Mouse (Mus musculus) megakaryocyte, embryonic 14.5 days (primary cell): ENCODE results near the gene Pum1. TPM values are rescaled to one million over a fixed set of nuclear protein-coding genes. Genes with fewer than 3 reads are reported as not detected.

Experiments used
- H3K27me3 ChIP-seq: replicated peaks from 2 replicates; pipeline ENCODE3; 2012; ENCODE audit warnings: inconsistent platforms
- H3K36me3 ChIP-seq: replicated peaks from 2 replicates; pipeline ENCODE3; 2012; ENCODE audit warnings: low read length, inconsistent platforms, mixed read lengths
- H3K4me1 ChIP-seq: 2 replicates; pipeline ENCODE4 v1.6.1; 2012; ENCODE audit warnings: inconsistent platforms
- H3K4me3 ChIP-seq: replicated peaks from 2 replicates; pipeline ENCODE3; 2012; ENCODE audit warnings: moderate library complexity, mild to moderate bottlenecking, inconsistent platforms
- H3K9me3 ChIP-seq: 2 replicates; pipeline ENCODE4 v1.6.1; 2012; ENCODE audit warnings: inconsistent platforms
- FLI1 ChIP-seq: IDR thresholded peaks from 2 replicates; pipeline ENCODE4 v1.6.1; 2012; ENCODE audit warnings: low read length, inconsistent platforms, mixed read lengths
- GATA1 ChIP-seq: IDR thresholded peaks from 3 replicates; pipeline ENCODE4 v1.6.1; 2012; ENCODE audit warnings: mixed read lengths, low read length, inconsistent platforms, borderline replicate concordance
- polyA plus RNA-seq: library from polyadenylated mRNA; stranded (reverse); fragments of >175 nt; gene quantifications from 2 replicates; pipeline ENCODE4 v1.2.3, GENCODE M21; 2012; ENCODE audit warnings: low replicate concordance; ENCODE audit not compliant: insufficient read depth

The Pum1 gene
- polyA plus RNA-seq, 1 experiment, result 7.0 TPM

GRCm38 (mm10) chr4:130719348-130719747 is 56.2 kb downstream of the Pum1 start:
- peaks cover 71% of the 10 kb centered on the region for H3K36me3 ChIP-seq
- H3K4me1 ChIP-seq, result peaks cover 68% of the 10 kb centered on the region

DNA sequence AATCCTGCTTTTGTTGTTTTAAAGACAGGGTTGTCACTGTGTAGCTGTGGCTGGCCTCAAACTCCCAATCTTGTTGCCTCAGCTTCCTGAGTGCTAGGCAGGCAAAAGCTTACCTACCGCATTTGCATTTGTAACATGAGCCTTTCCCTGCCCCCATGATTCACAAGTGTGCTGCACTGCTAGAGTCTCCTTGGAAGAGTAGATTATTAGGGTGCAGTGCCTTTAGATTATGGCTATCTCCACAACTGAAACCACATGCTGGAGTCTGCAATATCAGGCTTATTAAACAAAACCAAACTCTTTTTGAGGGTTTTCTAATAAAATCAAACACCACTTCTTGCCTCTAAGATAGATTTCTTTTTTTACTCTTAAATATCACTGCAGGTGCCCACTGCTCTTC is 59.5 kb downstream of the Pum1 start:
- H3K36me3 ChIP-seq, result peaks cover 90% of the 10 kb centered on the region
- no peaks in the 10 kb centered on the region for H3K9me3 ChIP-seq
- peak overlapping the region; percentile 60 for H3K4me3 ChIP-seq
- TF ChIP-seq FLI1 (no peak), GATA1 (no peak)
- peaks cover 71% of the 10 kb centered on the region for H3K4me1 ChIP-seq
- no peaks in the 10 kb centered on the region for H3K27me3 ChIP-seq

More at GRCm38 (mm10) chr4:130719348-130719747, 56.2 kb downstream of the Pum1 start:
- no peak overlapping the region for H3K4me3 ChIP-seq
- no peaks in the 10 kb centered on the region for H3K9me3 ChIP-seq
- no peaks in the 10 kb centered on the region for H3K27me3 ChIP-seq
- no peak for TF ChIP-seq FLI1
- TF ChIP-seq GATA1, result no peak

DNA sequence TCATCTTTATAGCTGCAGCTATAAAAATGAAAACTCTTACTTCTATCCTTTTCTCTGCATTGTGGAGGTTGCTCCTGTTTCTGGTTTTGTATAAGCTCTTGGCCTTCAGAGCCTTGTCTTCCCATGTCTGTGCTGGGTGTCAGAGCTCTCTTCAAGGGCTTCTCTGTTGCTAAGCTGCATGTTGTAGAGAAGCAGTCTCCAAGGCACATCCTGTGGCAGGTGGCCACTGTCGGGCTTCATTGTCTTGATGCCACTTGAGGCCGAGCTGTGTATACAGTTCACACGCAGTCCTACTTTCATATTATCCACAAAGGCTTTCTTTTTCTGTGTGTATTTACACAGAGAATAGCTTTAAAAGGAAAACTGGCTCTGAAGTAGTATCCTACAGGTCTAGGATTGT is 63.0 kb downstream of the Pum1 start:
- no peak for TF ChIP-seq FLI1
- Histone ChIP-seq H3K4me1 (peaks cover 54% of the 10 kb centered on the region), H3K27me3 (no peaks in the 10 kb centered on the region), H3K4me3 (no peak overlapping the region), H3K9me3 (no peaks in the 10 kb centered on the region), H3K36me3 (peaks cover 90% of the 10 kb centered on the region)

- Histone ChIP-seq H3K4me1 (peaks cover 35% of the 10 kb centered on the region), H3K9me3 (no peaks in the 10 kb centered on the region), H3K27me3 (no peaks in the 10 kb centered on the region), H3K36me3 (peaks cover 74% of the 10 kb centered on the region), H3K4me3 (no peak overlapping the region)
- TF ChIP-seq FLI1, result no peak
- TF ChIP-seq GATA1, result no peak
These were observed 72.8 kb downstream of the Pum1 start for GRCm38 (mm10) chr4:130735957-130736356.

DNA sequence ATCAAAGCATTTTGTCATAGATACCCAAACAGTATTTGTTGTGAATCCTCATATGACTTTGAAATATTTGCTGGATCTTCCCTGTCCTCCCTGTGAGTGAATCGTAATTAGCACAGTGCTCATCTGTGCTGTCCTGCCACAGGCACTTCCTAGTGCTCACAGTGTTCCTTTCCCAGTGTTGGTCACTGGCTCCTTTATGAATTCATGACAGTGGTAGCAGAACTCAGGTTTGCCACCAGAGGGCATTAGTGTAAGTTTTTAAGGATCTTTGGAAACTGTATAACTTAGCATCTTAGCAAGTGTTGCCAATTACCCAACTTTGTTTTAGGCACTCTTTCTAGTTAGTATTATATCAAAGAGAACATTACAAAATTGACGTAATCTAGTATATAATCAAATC is 75.4 kb downstream of the Pum1 start:
- Histone ChIP-seq H3K9me3 (no peaks in the 10 kb centered on the region), H3K4me1 (peaks cover 23% of the 10 kb centered on the region), H3K27me3 (no peaks in the 10 kb centered on the region), H3K36me3 (peaks cover 80% of the 10 kb centered on the region), H3K4me3 (no peak overlapping the region)
- TF ChIP-seq GATA1 (no peak), FLI1 (no peak)

DNA sequence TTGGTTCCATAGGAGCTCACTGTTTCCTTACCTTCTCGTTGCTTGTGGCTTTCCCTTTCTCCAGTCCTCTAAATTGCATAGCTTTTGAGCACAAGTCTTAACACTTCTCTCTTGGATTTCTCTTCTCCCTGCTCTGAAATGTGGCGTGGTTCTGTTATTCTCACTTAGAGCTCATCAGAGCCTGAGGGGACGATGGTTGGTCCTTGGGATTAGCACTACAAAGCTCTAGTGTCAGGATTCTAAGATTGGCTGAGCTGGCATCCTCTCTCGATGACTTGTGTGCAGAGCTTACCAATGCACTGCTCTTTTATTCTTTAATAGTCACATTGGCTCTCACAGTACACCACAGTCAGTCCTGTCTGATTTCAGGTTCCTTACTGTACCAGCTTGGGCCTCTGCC is 80.9 kb downstream of the Pum1 start:
- H3K36me3 ChIP-seq, result peaks cover 98% of the 10 kb centered on the region
- no peaks in the 10 kb centered on the region for H3K27me3 ChIP-seq
- H3K4me3 ChIP-seq, result no peak overlapping the region
- no peak for TF ChIP-seq GATA1
- TF ChIP-seq FLI1, result no peak
- H3K4me1 ChIP-seq, result 0 out of 2 replicates have a peak, but pooled peaks cover 3% of the 10 kb centered on the region
- no peaks in the 10 kb centered on the region for H3K9me3 ChIP-seq

GRCm38 (mm10) chr4:130745561-130746306 is 82.6 kb downstream of the Pum1 start:
- Histone ChIP-seq H3K27me3 (no peaks in the 10 kb centered on the region), H3K9me3 (no peaks in the 10 kb centered on the region), H3K4me3 (no peak overlapping the region), H3K36me3 (peaks cover 99% of the 10 kb centered on the region), H3K4me1 (0 out of 2 replicates have a peak, but pooled peaks cover 3% of the 10 kb centered on the region)
- TF ChIP-seq FLI1 (no peak), GATA1 (no peak)

DNA sequence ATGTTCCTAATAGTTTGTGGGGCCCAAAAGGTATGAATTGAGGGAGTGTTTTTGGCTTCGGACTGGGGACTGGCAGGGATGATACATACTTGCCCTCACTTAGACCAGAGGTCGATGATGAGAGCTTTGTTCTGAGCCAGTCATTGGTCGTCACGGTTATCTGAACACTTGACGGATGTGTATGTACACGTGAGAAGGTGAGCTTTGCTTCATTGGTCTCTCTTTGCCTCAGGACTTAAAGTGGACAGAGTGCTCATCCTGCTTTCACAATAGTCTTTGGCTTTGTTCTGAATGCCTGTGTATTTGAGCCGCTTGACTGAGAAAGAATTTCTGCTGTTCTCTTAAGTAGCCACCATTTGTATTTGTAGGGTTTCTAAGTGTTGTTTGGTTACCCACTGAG is 86.4 kb downstream of the Pum1 start:
- H3K4me3 ChIP-seq, result no peak overlapping the region
- no peaks in the 10 kb centered on the region for H3K27me3 ChIP-seq
- peaks cover 98% of the 10 kb centered on the region for H3K36me3 ChIP-seq
- no peaks in the 10 kb centered on the region for H3K9me3 ChIP-seq
- TF ChIP-seq GATA1, result no peak
- TF ChIP-seq FLI1, result no peak
- H3K4me1 ChIP-seq, result peaks cover 5% of the 10 kb centered on the region; the same call in 1 of the 2 replicates

- Histone ChIP-seq H3K4me3 (no peak overlapping the region), H3K4me1 (peaks cover 10% of the 10 kb centered on the region), H3K27me3 (no peaks in the 10 kb centered on the region), H3K36me3 (peaks cover 97% of the 10 kb centered on the region), H3K9me3 (no peaks in the 10 kb centered on the region)
- no peak for TF ChIP-seq FLI1
- TF ChIP-seq GATA1, result no peak
These were observed 88.8 kb downstream of the Pum1 start for GRCm38 (mm10) chr4:130751966-130752365.

DNA sequence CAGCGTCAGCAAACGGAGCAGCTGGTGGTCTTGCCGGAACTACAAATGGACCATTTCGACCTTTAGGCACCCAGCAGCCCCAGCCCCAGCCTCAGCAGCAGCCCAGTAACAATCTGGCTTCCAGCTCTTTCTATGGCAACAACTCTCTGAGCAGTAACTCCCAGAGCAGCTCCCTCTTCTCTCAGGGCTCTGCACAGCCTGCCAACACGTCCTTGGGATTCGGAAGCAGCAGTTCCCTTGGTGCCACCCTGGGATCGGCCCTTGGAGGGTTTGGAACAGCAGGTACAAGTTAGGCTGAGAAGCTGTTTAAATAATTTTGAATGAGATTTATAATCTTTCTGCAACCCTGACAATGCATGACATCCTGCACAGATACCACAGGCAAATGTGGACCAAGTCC is 89.5 kb downstream of the Pum1 start:
- no peaks in the 10 kb centered on the region for H3K27me3 ChIP-seq
- no peaks in the 10 kb centered on the region for H3K9me3 ChIP-seq
- no peak overlapping the region for H3K4me3 ChIP-seq
- TF ChIP-seq FLI1 (no peak), GATA1 (no peak)
- peaks cover 96% of the 10 kb centered on the region for H3K36me3 ChIP-seq
- peaks cover 10% of the 10 kb centered on the region for H3K4me1 ChIP-seq

- Histone ChIP-seq H3K4me3 (no peak overlapping the region), H3K36me3 (peaks cover 96% of the 10 kb centered on the region), H3K27me3 (no peaks in the 10 kb centered on the region), H3K9me3 (no peaks in the 10 kb centered on the region), H3K4me1 (peaks cover 10% of the 10 kb centered on the region)
- TF ChIP-seq FLI1, result no peak
- no peak for TF ChIP-seq GATA1
These were observed 90.6 kb downstream of the Pum1 start for GRCm38 (mm10) chr4:130753755-130754154.
